Mouse (Mus musculus): ENCODE data around the gene Adcy3.

- no peak for TF ChIP-seq POLR2A (IDR thresholded peaks at IDR 0.05; ENCODE audit: borderline replicate concordance, extremely low read depth, low read depth, low read length)
- no peak for TF ChIP-seq CTCF (IDR thresholded peaks at IDR 0.05; ENCODE audit: insufficient read depth, low read length)
Observed at GRCm38 (mm10) chr12:4245742-4246141, 112.8 kb downstream of the Adcy3 start.
